Mouse (Mus musculus): Measurements from ENCODE around the gene Isyna1. TPM values are rescaled to one million over a fixed set of nuclear protein-coding genes. Genes with fewer than 3 reads are reported as not detected.

Isyna1 gene
- total RNA-seq, 2 experiments from 2014 or later = 115 to 165 TPM

DNA sequence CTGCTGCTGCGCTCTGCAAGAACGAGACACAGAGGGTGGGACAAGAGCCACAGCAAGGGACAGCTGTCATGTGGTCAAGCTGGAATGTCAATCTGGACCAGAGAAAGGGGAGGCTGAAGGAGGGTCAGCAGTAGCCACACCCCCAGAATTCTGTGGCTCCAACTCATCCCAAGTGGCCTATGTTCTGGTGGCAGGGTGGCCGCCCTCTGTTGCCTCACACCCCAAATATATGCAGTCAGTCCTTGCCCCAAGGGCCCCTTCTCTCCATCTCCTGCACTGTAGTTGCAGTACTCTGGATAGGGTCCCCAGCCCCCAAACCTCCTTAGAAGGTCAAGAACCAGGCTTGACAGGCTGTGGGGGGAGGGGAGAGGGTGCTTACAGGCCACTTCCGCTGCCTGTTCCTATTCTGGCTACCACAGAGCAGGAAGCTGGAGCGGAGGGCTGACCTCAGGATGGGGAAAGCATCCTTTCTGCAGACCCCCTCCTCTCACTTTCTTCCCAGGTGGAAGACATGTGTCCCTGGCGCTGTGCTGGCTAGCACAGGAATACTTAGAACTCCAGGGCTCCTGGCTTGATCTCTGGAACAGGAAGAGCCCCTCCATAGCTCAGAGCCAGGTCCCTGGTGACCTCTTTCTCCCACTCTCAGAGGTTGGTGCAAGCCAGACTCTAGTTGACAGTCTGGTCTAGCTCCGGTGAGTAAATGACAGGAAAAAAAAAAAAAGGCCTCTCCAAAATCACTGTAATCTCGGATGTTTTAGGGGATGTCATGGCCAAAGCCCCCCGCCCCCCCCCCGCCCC is 6.5 kb downstream of the Isyna1 start:
- no peak for DNase-seq (ENCODE audit: low spot score in 2 of 2)

DNA sequence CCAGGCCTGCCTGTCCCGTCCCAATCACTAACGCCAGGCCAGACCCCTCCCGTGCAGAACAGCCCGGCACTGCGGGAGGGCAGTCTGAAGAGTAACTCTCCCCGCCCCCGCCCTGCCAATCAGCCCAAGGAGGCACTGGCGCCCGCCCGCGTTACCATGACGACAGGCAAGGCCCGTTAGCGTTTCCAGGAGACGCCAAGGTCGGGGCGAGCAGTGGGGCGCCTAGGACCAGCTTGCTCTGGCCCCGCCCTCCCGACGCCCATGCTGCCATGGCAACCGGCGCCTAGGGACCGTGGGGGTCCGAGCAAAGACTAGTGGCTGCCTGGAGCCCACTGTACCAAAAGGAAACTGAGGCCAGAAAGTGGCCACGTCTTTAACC is 7.1 kb downstream of the Isyna1 start:
- DNase-seq (ENCODE audit: low spot score in 2 of 2) = peak; percentile 81 to 82

- no peak for DNase-seq (ENCODE audit: low spot score in 2 of 2)
These were observed 8.1 kb downstream of the Isyna1 start for GRCm38 (mm10) chr8:70602139-70602811.

- no peak for DNase-seq (ENCODE audit: low spot score in 2 of 2)
These were observed 10.4 kb downstream of the Isyna1 start for GRCm38 (mm10) chr8:70604558-70604957.

- DNase-seq (ENCODE audit: low spot score in 2 of 2) = no peak
These were observed 12.0 kb downstream of the Isyna1 start for GRCm38 (mm10) chr8:70605871-70606779.

DNA sequence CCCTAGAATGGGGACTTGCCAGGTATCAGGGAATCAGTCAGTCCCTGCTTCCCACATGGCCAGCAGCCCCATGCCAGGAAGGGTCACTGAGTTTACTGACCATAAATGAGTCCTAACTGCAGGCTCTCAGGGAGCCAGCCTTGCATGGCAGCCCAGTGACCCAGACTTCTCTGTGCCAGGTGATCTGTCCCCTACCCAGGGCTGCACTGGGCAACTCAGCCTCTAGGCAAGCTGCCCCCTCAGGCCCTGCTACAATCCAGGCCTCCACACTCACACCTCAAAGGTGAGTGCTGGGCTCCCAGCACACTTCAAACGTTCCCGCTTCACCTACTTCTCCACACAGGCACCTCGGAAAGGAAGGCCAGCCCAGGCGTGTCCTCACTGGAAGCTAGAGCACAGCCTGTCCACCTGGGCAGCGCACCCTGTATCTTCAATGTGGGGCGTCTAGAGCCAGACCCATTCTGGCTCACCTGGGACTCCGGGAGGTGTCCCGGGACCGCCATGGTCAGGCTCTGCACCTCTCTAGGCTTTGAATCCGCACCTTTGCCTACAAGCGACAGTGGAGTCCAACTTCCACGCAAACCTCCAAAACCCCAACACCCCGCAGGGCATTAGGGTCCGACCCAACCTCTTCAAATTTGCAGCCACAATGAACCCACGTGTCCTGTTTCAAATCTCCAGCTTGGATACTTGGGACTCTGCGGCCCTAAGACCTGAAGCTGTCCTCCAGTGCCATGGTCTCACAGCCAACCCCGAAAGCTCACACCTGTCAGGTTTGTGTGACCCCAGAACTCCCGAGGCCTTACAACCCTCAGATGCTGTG is 12.8 kb downstream of the Isyna1 start:
- DNase-seq (ENCODE audit: low spot score in 2 of 2) = no peak

DNA sequence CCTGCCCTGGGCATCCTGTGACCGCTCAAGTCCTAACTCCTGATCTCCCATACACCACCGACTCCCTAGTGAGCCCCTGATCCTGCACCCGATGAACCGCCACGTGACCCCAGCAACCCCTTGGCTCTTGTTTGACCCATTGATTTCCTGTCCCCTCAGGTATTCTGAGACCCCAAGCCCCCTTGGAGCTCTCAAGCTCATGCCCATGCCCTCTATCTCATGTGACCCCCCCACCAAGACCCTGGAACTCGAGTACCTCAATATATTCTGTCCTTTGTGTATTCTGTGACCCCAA is 13.4 kb downstream of the Isyna1 start:
- no peak for DNase-seq (ENCODE audit: low spot score in 2 of 2)

GRCm38 (mm10) chr8:70607898-70608748 is 13.9 kb downstream of the Isyna1 start:
- no peak for DNase-seq (ENCODE audit: low spot score in 2 of 2)

- no peak for DNase-seq (ENCODE audit: low spot score in 2 of 2)
These were observed 14.7 kb downstream of the Isyna1 start, which contains the start of gene Ssbp4 for GRCm38 (mm10) chr8:70608749-70609367. TSS of gene Ssbp4 (minus strand) at chr8:70608872.

DNA sequence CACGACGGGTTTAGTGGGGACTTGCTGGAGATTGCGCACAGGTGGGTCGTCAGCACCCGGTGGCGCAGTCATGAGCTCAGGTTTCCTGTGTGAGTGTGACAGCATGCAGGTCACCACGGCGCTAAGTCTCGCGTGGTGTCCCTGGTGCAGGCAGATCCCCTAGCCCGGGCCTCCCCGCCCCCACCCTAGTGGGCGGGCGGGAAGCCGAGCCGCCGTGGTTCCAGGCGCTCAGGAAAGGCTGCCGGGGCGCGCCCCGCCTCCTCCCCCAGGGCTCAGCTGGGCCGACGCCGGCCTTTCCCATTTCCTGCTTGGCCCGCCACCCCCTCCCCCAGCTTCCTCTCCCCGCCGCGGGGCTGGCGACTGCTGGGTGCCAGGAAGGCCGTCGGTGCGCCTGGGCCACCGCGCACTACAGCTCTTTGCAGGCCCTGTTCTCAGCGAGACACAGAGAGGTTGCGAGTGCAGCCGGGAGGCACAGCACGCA is 15.2 kb downstream of the Isyna1 start:
- peak; percentile 77 to 81 for DNase-seq (ENCODE audit: low spot score in 2 of 2)

DNA sequence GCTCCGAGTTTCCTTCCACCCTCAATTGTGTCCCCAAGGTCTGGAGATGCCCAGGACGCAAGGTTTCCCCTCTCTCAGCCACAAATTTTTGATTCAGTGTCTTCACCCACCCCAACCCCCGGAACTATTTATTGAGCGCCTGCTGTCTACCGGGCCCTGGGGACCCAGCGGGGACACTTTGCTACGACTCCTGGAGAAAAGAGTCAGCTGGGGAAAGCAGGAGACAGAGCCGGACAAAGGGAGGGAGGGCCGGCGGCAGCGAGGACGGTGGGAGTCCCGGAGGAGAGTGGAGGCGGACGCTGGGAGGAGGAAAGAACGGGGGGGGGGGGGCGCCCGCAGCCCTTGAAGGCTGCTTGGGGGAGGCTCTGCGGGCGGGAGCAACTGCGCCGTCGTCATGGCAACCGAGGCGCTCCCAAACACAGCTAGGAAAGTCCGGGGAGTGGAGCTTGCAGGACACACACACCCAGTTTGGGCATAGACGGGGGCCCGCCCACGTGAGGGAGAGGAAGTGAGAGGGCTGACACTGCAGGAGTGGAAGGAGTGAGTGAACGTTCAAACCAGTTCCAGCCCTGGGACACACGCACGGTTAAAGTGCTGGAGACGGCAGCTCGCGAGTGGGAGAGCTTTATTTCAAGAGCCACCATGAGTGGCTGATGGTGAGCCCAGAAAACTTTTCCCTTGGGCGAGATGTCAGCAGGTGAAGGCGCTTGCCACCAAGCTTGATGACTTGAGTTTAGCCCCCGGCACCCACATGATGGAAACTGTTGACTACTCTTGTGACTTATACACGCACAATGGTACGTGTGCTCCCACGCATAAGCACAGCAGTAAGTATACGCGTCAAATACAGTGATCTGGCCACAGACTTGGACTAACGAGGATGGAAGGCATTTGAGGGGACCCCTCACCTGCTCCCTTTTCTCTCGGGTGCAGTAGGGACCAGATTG is 15.9 kb downstream of the Isyna1 start:
- DNase-seq (ENCODE audit: low spot score in 2 of 2) = peak; percentile 73 to 84

DNA sequence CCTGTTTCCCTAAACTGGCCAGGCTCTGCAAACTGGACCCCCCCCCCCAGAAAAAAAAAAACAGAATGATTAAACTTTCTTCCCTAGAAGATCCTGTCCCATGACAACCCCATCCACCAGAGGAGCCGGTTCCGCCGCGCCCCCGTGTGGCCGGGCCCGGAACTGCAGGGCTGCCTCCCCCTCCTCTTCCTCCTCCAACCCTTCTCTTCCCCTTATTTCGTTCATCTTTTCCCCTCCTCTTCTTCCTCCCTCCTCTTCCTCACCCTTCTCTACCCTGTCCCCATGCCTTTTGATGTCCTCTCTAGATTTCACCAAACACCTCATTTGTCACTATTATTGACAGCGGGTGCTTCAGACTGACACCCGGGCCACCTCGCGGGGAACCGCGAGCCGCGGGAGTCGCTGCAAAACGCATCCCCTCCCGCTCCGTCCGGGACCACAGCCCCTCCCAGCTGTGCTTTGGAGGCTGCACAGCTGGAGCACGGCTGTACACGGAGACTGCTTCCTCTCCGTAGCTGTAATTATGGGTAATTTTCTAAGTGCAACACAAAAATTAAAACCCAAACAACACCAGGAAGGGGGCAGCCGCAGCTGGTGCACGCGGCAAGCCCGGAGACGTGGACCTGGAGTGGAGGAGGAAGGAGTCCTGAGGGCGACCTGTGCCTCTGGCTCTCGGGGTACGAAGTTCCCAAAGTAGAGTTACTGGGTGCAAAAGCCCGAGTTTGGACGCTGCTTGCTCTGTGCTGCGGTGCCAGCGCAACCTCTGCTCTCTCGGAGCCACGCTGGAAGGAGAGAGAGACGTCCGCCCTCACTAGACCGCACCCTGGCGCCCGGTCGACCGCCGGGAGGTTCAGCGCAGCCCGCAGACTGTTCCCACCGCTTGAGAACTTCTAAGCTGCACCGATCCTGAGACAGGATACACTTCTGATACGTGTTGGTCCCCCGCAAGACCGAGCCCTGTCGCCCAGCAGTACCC is 16.9 kb downstream of the Isyna1 start:
- peak; percentile 89 to 95 for DNase-seq (ENCODE audit: low spot score in 2 of 2)

GRCm38 (mm10) chr8:70611849-70612248 is 17.7 kb downstream of the Isyna1 start:
- peak; percentile 89 to 91 for DNase-seq (ENCODE audit: low spot score in 2 of 2)

GRCm38 (mm10) chr8:70613763-70614162 is 19.6 kb downstream of the Isyna1 start:
- no peak for DNase-seq (ENCODE audit: low spot score in 2 of 2)

- DNase-seq (ENCODE audit: low spot score in 2 of 2) = no peak
These were observed 20.3 kb downstream of the Isyna1 start for GRCm38 (mm10) chr8:70614469-70614868.

GRCm38 (mm10) chr8:70615281-70615680 is 21.1 kb downstream of the Isyna1 start:
- no peak for DNase-seq (ENCODE audit: low spot score in 2 of 2)

DNA sequence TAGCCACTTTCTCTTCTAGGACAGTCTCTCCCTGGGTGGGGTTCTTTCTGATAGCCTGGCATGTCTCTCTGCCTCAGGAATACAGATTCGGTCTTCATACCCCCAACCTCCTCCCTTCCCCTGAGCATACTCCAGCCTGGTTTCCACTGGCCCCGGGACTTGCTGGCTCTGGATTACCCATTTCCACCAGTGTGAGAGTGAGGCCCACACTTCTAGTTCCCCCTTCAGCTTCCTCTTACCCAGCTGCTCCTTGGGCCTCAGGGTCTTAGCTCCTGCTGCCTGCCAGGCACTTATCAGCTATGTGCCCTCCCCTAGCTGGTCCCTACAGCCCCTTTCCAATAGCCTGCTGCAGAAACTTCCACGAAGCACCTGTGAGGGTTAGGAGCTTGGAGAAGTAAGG is 21.7 kb downstream of the Isyna1 start, which contains the start of gene Lrrc25:
Gene Lrrc25, plus strand, starts transcription at position 262 of the 400 bp plus-strand sequence.
- no peak for DNase-seq (ENCODE audit: low spot score in 2 of 2)
